Mouse (Mus musculus): ENCODE results near the gene Sufu.

The Sufu gene

DNA sequence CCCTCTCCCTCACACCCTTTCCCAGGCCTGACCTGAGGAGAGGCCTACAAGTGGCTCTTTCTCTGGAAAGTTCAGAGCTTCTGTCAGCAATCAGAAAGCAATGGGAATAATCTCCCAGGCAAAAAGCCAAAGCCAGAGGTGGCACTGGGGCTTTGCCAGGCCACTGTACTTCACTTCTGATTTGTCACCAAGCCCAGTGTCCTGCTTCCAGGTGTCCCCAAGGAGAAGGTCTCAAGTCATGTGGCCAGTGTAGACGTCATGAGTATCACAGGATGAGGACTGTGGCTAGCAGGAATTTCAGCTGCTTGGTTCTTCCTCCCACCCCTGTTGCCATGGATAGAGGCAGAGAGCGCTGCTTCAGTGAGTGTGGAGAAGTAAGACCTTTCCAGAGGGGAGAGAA, 63.2 kb downstream of the Sufu start:
- DNase-seq (ENCODE audit: extremely low read depth, low read depth, low spot score) = no peak

DNA sequence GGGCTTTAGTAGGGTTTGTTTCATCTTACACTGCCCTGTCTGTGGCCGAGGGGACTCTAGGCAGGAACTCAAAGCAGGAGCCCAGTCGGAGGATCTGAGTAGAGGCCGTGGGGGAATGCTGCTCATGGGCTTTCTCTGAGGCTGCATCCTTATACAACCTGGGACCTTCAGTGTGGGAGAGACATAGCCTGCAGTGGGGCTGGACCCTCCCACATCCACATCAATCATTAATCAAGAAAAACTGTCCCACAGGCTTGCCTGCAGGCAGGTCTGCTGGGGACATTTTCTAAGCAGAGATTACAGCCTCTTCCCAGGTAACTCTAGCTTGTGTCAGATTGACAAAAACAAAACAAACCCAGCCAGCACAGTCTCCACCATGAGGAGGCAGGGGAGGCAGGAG, 65.9 kb downstream of the Sufu start:
- no peak for DNase-seq (ENCODE audit: extremely low read depth, low read depth, low spot score)

- DNase-seq (ENCODE audit: extremely low read depth, low read depth, low spot score) = no peak
Observed at GRCm38 (mm10) chr19:46463446-46463845, 66.8 kb downstream of the Sufu start.

DNA sequence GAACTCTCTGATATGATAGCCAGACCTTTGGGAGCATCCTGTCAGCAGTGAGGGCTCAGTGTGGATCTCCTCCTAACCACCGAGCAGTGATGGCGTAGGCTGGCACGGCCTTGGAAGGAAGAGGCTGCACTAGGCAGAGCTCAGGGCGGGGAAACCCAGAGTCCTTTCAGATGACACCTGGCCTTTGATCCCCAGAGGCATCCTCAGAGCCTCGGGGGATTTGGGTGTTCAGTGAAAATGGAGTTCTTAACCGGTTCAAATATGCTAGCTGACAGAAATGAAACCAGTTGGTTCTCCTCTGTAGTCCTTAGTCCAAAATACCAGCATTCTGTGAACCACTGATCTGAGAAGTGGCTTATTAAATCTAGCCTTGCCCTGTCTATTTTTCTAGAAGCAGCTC, 69.5 kb downstream of the Sufu start:
- DNase-seq (ENCODE audit: extremely low read depth, low read depth, low spot score) = no peak

- DNase-seq (ENCODE audit: extremely low read depth, low read depth, low spot score) = no peak
Observed at GRCm38 (mm10) chr19:46467051-46467503, 70.4 kb downstream of the Sufu start.

DNA sequence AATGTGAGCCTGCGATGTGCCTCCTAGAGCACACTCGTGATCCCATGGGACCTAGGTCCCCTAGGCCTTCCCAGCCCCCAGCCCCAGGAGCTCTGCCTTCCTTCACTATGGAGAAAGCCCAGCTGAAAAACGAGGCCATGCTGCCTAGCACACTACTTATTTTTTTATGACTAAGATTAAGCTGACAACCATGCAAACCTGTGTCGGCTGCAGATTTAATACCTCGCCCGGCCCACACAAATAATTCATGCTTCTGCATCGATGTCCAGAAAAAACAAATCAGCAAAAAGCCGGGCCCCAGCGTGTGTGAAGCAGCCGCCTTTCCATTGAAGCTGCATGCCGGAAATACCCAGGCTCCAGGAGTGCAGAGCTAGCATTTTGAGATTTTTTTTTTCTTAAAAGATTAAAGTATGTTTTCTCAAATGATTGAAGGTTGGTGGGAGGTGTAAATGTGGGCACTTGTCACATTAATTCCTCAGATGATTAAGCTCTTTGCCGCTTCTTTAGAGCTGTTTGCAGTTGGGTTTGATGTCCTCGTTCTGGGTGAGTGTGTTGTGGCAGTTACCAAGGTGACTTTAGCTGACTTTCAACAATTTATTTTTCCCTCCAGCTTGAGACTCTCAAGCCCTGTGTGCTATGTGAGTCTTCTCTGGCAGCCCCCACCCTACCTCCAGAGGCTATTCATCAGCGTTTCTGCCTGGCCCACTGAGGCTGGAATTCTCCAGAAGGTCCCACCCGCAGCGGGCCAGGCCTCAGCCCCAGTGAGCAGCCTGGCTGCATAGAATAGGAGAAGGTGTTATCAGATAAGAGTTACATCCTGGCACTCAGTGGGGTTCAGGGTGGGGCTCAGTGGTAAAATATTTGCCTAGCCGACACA, 73.9 kb downstream of the Sufu start:
- DNase-seq (ENCODE audit: extremely low read depth, low read depth, low spot score) = no peak

- DNase-seq (ENCODE audit: extremely low read depth, low read depth, low spot score) = no peak
Observed at GRCm38 (mm10) chr19:46471324-46472093, 74.8 kb downstream of the Sufu start.

DNA sequence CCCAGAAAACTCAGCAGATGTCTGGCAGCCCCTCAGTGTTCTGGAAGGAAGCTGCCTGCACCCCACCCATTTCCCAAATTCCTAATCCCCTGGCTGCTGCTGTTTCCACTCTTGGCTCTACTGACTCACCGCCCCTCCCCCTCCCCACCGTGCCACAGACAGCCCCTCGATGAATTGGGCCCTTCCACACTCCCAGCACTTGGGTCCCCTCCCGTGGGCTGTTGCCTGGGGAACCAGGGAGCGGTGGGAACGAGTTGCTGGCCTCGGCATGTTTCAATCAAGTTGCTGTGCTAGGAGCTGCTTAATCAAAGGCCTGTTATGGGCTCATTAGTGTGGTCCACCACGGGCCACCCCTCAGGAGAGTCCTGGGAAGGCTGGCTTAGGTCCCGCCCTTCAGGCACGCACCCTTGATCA, 80.7 kb downstream of the Sufu start:
- DNase-seq (ENCODE audit: extremely low read depth, low read depth, low spot score) = no peak

DNA sequence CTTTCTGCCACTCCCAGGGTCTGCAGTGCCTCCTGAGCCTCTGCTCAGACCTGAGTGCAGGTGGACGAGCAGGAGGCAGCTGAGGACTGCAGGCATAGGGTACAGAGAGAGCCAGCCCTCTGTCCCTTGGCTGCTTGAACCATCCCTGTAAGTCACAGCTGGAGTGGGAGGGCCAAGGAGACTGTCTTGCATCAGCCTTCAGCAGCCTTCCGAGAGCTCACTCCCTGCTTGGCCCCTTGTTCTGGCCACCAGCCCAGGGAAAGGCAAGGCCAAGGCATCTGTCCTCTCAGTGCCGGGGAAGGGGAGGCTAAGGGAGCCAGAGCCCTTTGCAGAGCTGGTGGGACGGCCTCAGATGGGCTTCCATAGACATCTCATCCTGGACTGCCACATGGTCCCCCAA, 81.5 kb downstream of the Sufu start:
- no peak for DNase-seq (ENCODE audit: extremely low read depth, low read depth, low spot score)

DNA sequence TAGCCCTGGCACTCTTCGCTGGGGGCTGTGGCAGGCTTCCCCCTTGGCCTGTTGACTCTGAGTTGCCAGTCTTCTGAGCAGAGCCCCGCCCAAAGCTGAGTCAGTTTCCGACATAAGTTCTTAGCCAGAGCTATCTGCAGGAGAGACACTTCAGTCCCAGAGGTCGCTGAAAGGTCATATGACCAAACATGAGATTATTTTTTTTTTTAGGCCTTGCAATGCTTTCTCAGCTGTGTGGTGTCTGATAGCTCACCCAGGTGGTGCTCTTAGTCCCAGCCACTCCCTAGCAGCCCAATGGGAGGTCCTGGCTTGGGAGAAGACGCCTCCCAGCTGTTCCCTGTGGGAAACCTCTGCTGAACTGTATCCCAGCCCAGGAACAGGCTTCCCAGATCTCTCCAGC, 82.1 kb downstream of the Sufu start:
- DNase-seq (ENCODE audit: extremely low read depth, low read depth, low spot score) = no peak

GRCm38 (mm10) chr19:46479306-46480075, 82.8 kb downstream of the Sufu start:
- no peak for DNase-seq (ENCODE audit: extremely low read depth, low read depth, low spot score)

DNA sequence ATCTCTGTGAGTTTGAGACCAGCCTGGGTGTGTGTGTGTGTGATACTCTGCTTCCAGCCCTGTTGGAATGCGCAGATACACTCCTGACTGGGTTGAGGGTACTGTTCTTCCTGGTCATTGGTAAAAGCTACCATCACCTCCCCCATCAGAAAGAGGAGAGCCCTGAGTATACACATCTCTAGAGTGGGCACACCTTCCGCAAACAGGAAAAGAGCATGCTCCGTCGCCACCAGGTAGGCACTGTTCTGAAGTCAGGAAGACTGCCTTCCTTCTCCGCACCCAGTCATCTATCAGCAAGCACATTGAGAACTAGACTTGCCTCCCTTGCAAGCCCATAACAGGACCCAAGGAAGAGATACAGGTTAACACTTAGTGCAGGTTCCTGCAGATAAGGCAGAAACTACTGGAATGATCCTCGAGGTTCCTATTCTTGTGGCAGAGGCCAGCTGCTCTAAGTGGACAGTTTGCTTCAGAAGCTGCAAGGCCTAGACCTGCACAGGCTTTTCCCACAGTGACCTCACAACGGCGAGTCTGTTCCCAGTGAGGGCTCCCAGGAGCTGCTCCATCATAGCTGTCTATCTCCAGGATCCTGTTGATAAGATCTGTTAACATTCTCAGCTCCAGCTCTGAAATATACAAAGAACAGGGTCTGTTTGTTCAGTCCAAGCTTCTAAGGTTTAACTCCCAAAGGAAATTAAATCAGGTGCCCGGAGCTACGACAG, 84.1 kb downstream of the Sufu start:
- DNase-seq (ENCODE audit: extremely low read depth, low read depth, low spot score) = no peak

- DNase-seq (ENCODE audit: extremely low read depth, low read depth, low spot score) = no peak
Observed at GRCm38 (mm10) chr19:46481352-46481751, 84.7 kb downstream of the Sufu start.

GRCm38 (mm10) chr19:46481756-46482155, 85.1 kb downstream of the Sufu start:
- no peak for DNase-seq (ENCODE audit: extremely low read depth, low read depth, low spot score)

DNA sequence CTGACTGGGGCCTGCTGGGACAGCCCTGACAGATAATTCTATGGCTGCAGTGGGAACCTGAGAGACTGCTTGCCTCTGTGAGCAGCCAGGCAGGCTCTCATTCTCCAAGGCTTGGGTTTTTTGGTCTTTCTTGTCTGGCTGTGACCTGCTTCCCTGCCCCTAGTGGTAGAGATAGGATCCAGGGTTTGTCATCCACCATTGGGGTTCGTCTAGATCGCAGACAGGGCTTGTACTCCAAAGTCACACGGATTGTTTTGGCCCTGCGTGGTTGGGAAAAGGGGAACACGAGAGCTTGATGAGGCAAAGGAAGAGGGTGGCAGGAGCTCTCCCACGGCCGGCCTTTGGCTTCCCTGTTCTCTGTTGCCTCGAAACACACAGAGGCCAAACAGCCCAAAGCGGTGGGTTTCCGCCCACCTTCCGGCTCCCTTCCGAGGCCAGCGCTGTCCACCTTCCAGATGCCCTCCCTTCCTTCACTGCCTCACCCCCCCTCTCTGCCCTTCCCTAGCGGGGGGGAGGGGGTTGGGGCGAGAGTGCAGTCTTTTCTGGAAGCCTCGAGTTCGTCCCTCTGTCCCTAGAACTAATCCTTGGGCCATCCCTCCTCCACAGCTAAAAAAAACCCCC, 86.3 kb downstream of the Sufu start:
- DNase-seq (ENCODE audit: extremely low read depth, low read depth, low spot score) = no peak

DNA sequence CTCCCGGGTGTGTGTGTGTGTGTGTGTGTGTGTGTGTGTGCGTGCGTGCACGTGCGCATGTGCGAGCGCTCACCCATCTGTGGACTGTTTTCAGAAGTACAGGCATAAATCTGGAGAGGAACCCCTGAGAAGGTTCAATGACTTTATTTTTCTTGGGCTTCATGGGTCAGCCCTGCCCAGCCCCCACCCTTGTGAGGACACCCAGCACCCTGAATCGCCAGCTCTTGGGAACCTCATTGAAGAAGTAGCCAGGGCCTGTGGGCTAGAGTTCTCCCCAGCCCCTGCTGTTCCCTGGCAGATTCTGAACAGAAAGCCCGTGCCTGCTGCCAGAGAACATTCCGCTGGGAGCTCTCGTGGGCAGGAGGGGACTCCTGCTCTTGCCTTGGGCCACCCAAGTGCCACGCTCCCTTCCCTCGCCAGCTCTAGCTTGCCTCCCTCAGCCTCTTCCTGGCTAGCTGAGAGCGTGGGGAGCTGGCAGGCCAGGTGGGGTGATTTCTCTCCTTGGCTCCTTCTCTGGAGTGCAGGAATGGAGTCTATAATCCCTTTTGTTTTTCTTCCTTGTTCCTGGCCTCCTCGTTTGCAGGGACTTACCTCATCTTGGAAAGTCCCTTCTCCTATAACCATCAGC, 87.1 kb downstream of the Sufu start:
- peak; percentile 84 for DNase-seq (ENCODE audit: extremely low read depth, low read depth, low spot score)

GRCm38 (mm10) chr19:46484518-46484917, 87.8 kb downstream of the Sufu start:
- peak; percentile 76 for DNase-seq (ENCODE audit: extremely low read depth, low read depth, low spot score)

DNA sequence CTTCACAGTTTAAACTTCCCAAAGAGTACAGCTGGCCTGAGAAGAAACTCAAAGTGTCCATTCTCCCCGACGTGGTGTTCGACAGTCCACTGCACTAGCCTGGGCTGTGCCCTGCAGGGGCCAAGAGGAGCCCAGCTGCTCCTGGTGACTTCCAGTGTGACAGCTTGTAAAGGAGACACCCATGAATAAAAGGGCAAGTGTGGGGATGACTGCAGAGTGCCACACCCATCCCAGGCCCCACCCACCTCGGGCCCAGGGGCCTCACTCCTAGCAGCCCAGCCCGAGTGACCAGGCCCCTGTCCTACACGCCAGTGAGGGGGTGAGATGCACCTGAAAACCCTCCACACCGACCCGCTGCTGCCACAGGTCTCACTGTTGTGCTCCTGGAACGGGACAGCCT, 89.2 kb downstream of the Sufu start:
- no peak for DNase-seq (ENCODE audit: extremely low read depth, low read depth, low spot score)

GRCm38 (mm10) chr19:46486709-46487108, 90.0 kb downstream of the Sufu start:
- DNase-seq (ENCODE audit: extremely low read depth, low read depth, low spot score) = no peak

DNA sequence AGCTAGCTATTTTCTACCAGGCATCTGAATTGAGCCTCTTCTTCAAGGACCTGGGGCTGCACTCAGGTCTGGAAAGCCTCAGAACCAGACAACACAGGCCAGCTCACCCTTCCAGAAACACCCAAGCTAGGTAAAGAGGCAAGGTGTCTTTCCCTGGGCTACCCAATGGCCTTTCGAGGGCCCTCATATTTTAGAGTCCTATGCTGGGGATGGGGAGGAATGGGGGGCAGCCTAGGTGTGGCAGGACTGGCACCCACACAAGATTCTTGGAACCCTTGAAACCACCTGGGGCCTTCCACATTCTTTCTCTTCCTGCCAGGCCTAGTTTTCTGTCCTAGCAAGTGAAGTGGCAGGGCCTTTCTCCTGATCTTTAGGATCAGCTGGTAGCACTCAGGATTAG, 92.8 kb downstream of the Sufu start:
- no peak for DNase-seq (ENCODE audit: extremely low read depth, low read depth, low spot score)
